Mouse (Mus musculus) thymus, adult 2 months (tissue): Measurements from ENCODE around the gene Tbc1d12. TPM values are rescaled to one million over a fixed set of nuclear protein-coding genes. Genes with fewer than 3 reads are reported as not detected.

Source experiments
- DNase-seq: peaks from one replicate; pipeline ENCODE4 v3.0.0; 2021
- H3K27ac ChIP-seq: fragments of 200-500 bp; 2 replicates; pipeline ENCODE4 v1.5.1; 2012; ENCODE audit warnings: low read length, control low read depth; ENCODE audit not compliant: control insufficient read depth, insufficient read depth
- H3K27me3 ChIP-seq: fragments of 200-500 bp; 2 replicates; pipeline ENCODE4 v1.6.1; 2012; ENCODE audit warnings: mild to moderate bottlenecking, low read length, moderate library complexity, mixed read lengths; ENCODE audit not compliant: control insufficient read depth, insufficient read depth
- H3K36me3 ChIP-seq: fragments of 200-500 bp; 2 replicates; pipeline ENCODE4 v1.6.1; 2012; ENCODE audit warnings: mild to moderate bottlenecking, low read length, moderate library complexity; ENCODE audit not compliant: control insufficient read depth, insufficient read depth
- H3K4me1 ChIP-seq: fragments of 200-500 bp; replicated peaks from 2 replicates; pipeline ENCODE4 v1.6.1; 2012; ENCODE audit warnings: low read length; ENCODE audit not compliant: control insufficient read depth, insufficient read depth
- H3K4me3 ChIP-seq: fragments of 200-500 bp; 2 replicates; pipeline ENCODE4 v1.5.1; 2012; ENCODE audit warnings: mild to moderate bottlenecking, low read length, control low read depth, moderate library complexity; ENCODE audit not compliant: control insufficient read depth, insufficient read depth
- CTCF ChIP-seq: fragments of 200-500 bp; IDR thresholded peaks from 2 replicates; pipeline ENCODE4 v1.5.1; 2012; ENCODE audit warnings: mild to moderate bottlenecking, control low read depth, low read length, moderate library complexity, borderline replicate concordance; ENCODE audit not compliant: control insufficient read depth, poor library complexity, insufficient read depth; ENCODE audit errors: extremely low read depth
- POLR2A ChIP-seq: fragments of 200-500 bp; IDR thresholded peaks from 2 replicates; pipeline ENCODE4 v1.6.1; 2012; ENCODE audit warnings: mild to moderate bottlenecking, low read length, control low read depth, moderate library complexity; ENCODE audit not compliant: control insufficient read depth, poor library complexity, insufficient read depth; ENCODE audit errors: extremely low read depth
- WGBS: fragments of 180-500 bp; shearing (Covaris S2); methylation state at CpG from one replicate; pipeline ENCODE4 v1.1.7; 2018; 5-methylcytosine and 5-hydroxymethylcytosine counted together
- polyA plus RNA-seq: library from polyadenylated mRNA; depleted of rRNA; stranded (reverse); fragments of >200 nt; gene quantifications from 2 replicates; pipeline ENCODE4 v1.2.3, GENCODE M21; 2012; rRNA removed

Gene Tbc1d12
- polyA plus RNA-seq: 1.2 and 1.6 TPM in 2 replicates

DNA sequence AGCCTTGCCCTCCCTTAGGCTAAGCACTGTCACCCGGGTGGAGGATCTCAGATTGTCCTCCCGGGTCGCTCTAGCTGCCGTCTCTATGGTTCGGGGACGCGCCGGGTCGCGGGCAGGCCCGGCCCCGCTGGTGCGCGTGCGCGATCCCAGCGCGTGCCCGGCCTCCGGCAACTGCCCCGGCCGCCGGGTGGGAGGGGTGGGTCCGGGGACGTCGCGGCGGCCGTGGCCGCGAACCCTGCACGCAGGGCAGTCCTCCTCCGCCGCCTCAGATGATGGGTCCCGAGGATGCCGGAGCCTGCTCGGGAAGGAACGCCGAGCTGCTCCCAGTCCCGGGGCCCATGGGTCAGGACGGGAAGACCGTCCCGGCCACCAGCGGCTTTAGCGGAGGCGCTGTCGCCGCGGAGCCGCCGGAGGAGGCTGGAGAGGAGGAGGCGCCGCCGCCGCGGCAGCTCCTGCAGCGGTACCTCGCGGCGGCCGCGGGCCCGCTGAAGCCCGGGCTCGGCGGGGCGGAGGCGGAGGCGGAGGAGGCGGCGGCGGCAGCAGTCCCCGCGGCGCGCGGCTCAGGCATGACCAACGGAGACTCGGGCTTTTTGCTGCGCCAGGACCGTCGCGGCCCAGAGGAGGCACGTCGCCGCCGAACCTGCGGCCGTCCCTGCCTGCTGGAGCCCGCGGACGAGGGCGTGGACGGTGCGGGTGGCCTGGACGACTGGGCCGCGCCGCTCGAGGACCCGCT lies at the start of gene Tbc1d12:
Tbc1d12 (plus strand) TSS at position 142 of the 733 bp plus-strand sequence.
- peak within 1 kb of the TSS; percentile 81 for H3K4me3 ChIP-seq
- no peak within 1 kb of the TSS for H3K27ac ChIP-seq
- WGBS: under 1% methylated on average over 100 of the region's 101 CpGs
- TF ChIP-seq POLR2A (no peak), CTCF (0 out of 2 replicates have a peak, but pooled peaks have one; percentile 13)
- DNase-seq: peak; percentile 85
- peaks cover 6% of the 10 kb centered on the region for H3K27me3 ChIP-seq
- H3K4me1 ChIP-seq: 0 out of 2 replicates have a peak, but pooled peaks cover 3% of the 10 kb centered on the region
- no peaks in the 10 kb centered on the region for H3K36me3 ChIP-seq

DNA sequence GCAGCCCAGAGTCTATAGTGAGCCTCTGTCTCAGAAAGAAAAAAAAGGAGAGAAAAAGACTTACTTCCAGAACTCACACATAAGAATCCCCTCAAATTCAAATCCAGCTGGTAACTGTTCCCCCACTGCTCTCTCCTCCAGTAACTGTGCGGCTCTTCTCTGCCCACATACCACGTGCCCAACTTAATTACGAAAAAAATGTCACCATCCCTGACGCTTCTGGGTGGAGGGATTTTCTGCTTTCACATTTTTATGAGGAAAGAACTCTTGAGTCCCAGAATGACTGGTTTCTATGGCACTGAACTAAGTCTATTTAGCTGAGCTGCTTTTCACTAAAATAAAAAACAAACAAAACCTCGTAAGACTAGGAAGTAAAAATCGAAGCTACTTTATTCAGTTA lies 48.6 kb upstream of the Tbc1d12 start:
- no peaks in the 10 kb centered on the region for H3K4me1 ChIP-seq
- H3K4me3 ChIP-seq: no peak overlapping the region
- H3K36me3 ChIP-seq: peaks cover 5% of the 10 kb centered on the region; the same call in 1 of the 2 replicates
- no peak for TF ChIP-seq CTCF
- TF ChIP-seq POLR2A: no peak
- WGBS: 98% methylated on average over 6 of the region's 6 CpGs
- H3K27ac ChIP-seq: no peak overlapping the region
- no peak for DNase-seq
- H3K27me3 ChIP-seq: no peaks in the 10 kb centered on the region

DNA sequence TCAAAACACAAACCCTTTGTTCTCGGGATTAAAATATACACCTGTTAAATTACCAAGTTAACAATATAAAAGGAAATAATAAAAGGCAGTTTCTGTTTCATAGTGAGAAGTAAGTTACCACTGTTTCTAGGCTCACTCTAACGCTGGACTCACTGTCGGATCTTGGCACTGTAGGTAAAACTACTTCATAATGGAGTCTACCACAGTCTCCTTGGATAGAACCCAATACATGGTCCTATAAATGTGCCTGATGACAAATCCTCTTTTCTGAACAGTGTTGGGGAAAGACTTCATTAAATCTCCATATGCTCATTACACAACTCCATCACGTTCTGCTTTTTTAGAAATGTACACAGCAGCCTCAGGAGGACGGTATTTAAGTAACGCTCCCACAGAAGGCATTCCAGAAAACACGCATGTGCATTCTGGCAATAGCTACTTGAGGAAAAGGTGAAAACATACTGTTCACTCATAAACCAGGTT lies 42.8 kb upstream of the Tbc1d12 start:
- Histone ChIP-seq H3K27ac (no peak overlapping the region), H3K4me1 (no peaks in the 10 kb centered on the region), H3K36me3 (peaks cover 12% of the 10 kb centered on the region; the same call in 1 of the 2 replicates), H3K4me3 (no peak overlapping the region), H3K27me3 (no peaks in the 10 kb centered on the region)
- no peak for TF ChIP-seq CTCF
- TF ChIP-seq POLR2A: no peak
- 97% methylated on average over 7 of the region's 7 CpGs for WGBS
- DNase-seq: no peak

DNA sequence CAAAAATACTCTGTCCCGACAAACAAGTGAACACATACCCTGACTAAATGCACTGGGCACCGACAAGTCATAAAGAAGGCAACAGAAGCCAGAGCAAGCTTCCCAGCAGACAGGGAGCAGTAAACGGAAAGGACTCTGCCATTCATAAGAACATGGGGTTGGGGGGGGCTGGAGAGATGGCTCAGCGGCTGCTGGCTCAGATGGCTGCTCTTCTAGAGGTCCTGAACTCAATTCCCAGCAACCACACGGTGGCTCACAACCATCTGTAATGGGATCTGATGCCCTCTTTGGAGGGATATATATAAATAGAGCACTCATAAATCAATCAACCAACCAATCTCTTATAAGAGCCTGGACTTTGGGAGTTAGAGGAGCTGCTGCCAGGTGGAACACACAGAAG lies 39.8 kb upstream of the Tbc1d12 start:
- Histone ChIP-seq H3K36me3 (peaks cover 11% of the 10 kb centered on the region; the same call in 1 of the 2 replicates), H3K27me3 (no peaks in the 10 kb centered on the region), H3K27ac (no peak overlapping the region), H3K4me1 (no peaks in the 10 kb centered on the region), H3K4me3 (no peak overlapping the region)
- WGBS: 93% methylated on average over 5 of the region's 5 CpGs
- TF ChIP-seq POLR2A: no peak
- TF ChIP-seq CTCF: no peak
- no peak for DNase-seq

DNA sequence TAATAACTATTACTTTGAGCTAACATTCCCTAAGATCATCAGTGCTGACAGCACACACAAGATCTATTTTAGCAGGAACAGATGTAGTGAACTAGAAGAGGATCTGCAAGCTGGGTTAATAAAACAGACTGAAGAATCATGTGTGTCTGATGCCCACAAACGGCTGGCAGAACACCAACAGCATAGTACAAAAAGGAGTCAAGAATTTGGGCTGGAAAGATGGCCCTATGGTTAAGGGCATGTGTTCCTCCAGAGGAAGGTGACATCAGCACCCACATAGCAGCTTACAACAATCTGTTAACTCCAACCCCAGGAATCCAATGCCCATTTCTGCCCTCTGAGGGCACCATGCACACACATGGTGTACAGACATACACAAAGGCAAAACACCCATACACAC lies 38.1 kb upstream of the Tbc1d12 start:
- H3K36me3 ChIP-seq: peaks cover 11% of the 10 kb centered on the region; the same call in 1 of the 2 replicates
- 93% methylated on average over 1 of the region's 1 CpGs for WGBS
- H3K27ac ChIP-seq: no peak overlapping the region

DNA sequence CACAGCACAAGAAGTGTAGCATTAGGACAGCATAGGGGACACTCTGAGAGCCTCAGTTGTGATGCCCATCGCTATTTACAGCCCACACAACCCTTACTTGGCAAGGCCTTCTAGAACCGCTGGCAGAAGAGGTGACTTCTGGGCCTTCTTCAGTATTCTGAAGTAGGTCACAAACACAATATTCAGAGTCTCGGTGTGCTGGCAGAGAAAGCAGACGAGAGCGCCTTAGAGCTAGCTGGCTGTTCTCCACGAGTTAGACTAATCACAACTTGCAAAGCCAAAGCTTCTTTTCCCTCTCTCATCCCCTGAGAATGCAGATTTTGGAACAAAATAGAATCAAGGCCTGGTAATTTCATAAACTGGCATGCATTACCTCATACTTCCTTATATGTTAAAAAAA lies 37.6 kb upstream of the Tbc1d12 start:
- 94% methylated on average over 6 of the region's 6 CpGs for WGBS
- no peak overlapping the region for H3K4me3 ChIP-seq
- DNase-seq: no peak
- H3K36me3 ChIP-seq: peaks cover 11% of the 10 kb centered on the region; the same call in 1 of the 2 replicates
- no peaks in the 10 kb centered on the region for H3K27me3 ChIP-seq
- H3K27ac ChIP-seq: no peak overlapping the region
- H3K4me1 ChIP-seq: no peaks in the 10 kb centered on the region
- TF ChIP-seq POLR2A (no peak), CTCF (no peak)

More for the DNA sequence above, 38.1 kb upstream of the Tbc1d12 start:
- Histone ChIP-seq H3K4me3 (no peak overlapping the region), H3K4me1 (no peaks in the 10 kb centered on the region), H3K27me3 (no peaks in the 10 kb centered on the region)
- DNase-seq: no peak
- TF ChIP-seq CTCF (no peak), POLR2A (no peak)
